Mouse (Mus musculus) common myeloid progenitor, adult 5-6 weeks (primary cell): ENCODE data around the gene Tbc1d5. TPM values are rescaled to one million over a fixed set of nuclear protein-coding genes. Genes with fewer than 3 reads are reported as not detected.

Source experiments
- ATAC-seq: replicated peaks from 2 replicates; pipeline ENCODE4 v1.8.0; 2016; ENCODE audit warnings: low read depth, mild to moderate bottlenecking, moderate TSS enrichment, inconsistent platforms; ENCODE audit not compliant: poor library complexity, severe bottlenecking
- total RNA-seq: library from RNA; stranded (forward); fragments of 200-1000, 187-1606 nt; gene quantifications from 2 replicates; pipeline ENCODE4 v1.2.3, GENCODE M21; 2017

Gene Tbc1d5
- total RNA-seq, 1 experiment from 2014 or later = 57.3 TPM

- no peak for ATAC-seq
Measured at GRCm38 (mm10) chr17:50906630-50907029, 272.5 kb downstream of the Tbc1d5 start.

DNA sequence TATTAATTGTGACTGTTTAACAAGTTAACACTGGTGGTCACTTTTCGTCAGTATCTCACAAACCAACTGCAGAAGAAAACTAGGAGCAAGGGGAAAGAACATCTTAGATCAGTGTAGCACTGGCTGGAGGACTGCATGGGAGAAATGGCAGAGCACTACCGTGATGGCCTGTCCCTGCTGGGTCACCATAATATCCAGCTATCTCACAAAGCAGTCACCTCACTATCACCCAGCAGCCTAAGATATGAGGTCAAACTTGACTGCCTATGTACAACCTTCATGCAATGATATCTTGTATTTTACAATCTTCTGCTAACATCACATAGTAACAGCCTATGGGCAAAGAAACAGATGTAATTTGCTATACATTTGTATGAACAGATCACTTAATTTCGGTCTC lies 274.7 kb downstream of the Tbc1d5 start:
- ATAC-seq = no peak

- ATAC-seq = no peak
Measured at GRCm38 (mm10) chr17:50897867-50898266, 281.3 kb downstream of the Tbc1d5 start.

DNA sequence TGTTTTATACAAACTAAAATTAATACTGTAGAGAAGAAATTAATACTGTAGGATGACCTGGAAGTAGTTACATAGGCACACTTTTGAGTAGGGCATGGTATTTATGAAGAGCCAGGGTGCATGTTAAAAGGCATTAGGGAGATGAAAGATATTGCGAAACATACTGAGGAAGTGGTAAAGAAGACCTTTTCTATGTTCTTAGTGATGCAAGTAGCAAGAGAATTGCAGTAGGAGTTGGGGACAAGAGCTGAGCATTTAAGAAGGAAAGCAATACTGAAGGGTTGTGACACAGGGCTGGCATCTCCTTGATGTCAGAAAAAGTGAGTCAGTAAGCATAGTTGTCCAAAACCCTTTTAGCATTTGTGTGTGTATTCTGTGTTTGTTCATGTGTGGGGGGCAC lies 289.7 kb downstream of the Tbc1d5 start:
- peak; percentile 56; the same call in 1 of the 2 replicates for ATAC-seq

DNA sequence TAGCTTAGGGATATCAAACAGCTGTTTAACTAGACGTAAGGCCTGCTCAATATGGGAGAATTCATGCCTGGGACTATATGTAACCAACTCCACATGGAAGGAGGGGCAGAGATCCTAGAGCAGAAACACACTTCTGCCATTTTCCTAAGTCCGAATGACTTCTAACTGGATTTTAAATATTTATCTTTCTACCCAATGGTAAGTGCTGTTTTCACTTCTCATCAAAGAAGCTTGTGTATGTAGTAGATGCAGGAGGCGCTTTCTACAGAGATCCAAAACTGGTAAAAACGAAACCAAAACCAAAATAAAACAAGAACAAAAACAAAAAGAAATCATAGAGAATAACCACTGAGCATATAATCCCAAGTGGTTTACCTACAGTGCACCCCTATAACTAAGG lies 299.2 kb downstream of the Tbc1d5 start:
- ATAC-seq = no peak

- ATAC-seq = no peak
Measured at GRCm38 (mm10) chr17:50876451-50876850, 302.7 kb downstream of the Tbc1d5 start.

GRCm38 (mm10) chr17:50874067-50874466 lies 305.1 kb downstream of the Tbc1d5 start:
- no peak for ATAC-seq

- no peak for ATAC-seq
Measured at GRCm38 (mm10) chr17:50872600-50872999, 306.6 kb downstream of the Tbc1d5 start.

GRCm38 (mm10) chr17:50867297-50867696 lies 311.9 kb downstream of the Tbc1d5 start:
- ATAC-seq = no peak

DNA sequence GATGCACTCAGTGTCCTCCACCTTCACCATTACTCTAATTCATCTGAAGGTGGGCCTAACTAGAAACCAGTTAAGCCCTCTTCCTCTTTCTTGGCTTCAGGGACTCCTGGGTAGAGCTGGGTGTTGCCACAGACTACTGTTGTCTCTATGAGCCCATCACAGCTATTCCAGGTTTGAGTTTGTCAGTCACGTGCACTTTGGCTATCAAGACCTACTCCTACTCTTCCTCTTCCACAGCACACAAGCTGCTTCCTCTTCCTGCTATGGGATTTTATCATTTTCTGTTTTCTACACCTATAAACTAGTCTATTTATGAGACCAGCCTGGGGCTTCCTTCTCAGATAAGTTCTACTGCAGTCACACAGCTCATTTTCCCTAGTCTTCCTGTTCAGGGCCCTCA lies 314.4 kb downstream of the Tbc1d5 start:
- no peak for ATAC-seq

DNA sequence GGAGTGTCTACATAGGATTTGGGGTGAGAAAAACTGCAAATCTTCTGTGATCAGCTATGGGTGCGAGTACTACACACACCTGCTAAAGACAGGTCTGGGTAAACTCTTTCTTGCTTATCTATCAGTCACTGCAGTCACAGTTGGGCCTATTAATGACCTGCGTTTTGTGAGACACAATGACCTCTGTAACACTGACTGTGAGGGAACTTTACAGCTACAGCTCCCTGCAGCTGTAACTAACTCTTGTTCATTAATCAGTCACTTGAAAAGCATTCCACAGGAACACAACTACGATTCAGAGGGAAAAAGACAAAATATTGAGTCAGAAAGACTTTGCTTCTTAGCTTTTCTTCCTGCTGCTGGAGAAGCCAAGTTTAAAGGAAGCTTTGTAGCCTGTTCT lies 325.9 kb downstream of the Tbc1d5 start:
- ATAC-seq = no peak

- no peak for ATAC-seq
Measured at GRCm38 (mm10) chr17:50851382-50851781, 327.8 kb downstream of the Tbc1d5 start.

DNA sequence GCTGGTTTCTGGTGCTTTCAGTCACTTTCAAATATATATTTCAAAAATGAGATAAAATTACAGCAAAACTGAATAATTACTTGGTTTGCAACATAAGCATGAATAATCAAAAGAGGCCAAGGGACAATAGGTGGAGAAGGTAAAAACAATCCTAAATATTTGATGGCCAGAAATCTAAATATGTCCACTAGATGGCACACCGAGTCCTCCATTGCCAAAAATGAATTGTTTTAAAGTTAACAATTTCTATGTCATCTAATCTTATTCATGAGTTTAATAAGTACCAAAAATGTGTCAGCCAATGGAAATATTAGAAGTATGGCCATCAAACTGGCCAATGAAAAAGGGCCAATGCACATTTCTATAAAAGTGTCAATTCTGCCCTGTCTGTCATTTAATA lies 365.1 kb downstream of the Tbc1d5 start:
- no peak for ATAC-seq

DNA sequence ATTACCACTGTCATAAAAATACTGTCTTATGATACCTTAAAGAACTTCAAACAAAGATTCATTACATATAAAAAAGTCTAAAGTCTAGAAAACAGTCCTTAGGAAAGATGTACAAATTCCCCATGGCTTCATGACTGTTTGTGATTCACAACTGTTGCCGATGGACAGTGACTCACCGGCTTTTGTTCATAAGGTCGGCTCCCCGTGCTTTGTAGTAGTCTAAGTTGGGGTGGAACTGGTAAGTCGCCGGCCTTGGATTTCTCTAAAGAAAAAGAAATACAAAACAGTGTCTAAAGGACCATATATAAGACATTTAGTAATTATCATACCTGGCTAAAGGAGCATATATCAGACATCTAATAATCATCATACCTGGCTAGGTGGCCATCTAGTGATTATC lies 365.6 kb downstream of the Tbc1d5 start:
- no peak for ATAC-seq

DNA sequence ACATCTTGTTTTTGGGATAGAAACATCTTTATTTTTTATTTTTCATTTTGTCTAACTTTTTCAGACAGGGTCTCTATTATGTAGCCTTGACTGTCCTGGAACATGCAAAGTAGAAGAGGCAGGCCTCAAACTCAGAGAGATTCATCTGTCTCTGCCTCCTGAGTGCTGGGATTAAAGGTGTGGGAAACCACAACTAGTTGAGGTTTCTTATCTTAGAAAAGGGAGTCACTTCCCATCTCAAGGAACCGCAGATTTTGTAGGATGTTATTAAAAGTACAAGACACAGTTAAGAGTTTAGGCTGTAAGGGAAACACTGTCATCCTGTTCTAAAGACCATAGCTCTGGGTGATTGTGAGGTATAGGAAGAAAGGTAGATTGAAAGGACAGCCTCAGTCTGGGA lies 373.5 kb downstream of the Tbc1d5 start:
- ATAC-seq = no peak

DNA sequence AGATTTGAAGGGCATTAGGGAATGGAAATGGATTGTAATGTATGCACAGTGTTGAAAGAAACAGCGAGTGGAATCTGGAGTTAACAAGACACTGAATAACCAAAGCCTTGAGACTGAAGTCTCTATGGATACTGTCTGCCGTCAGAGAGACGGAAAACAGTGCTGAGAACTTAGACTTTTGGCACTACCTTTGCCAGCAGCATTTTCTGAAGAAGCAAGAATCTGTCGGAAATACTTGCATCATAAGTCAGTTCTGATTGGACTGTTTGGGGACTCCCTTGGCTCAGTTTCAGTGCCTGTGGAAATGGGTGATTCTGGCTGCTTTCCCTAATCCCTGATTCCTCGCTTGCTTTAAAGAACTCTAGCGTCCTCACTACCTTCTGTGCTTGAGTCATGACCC lies 375.9 kb downstream of the Tbc1d5 start:
- ATAC-seq = no peak

DNA sequence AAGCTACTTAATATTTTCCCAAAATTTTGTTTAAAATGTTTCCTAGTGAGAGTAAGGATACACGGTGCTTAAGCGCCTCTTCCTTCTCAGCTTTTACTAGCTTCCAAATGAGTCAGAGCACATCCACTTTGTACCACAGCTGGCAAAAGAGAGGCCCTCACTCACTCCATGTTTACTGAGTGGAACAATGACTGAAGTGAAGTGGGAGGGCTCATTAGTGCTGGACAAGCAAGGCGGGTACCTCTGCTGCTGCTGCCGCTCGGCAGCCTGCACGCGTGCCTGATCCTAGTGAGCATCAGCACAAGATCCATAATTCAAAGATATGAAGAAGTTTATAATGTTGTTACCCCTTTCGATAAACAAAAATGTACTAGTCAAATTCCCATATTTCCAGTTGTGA lies 376.8 kb downstream of the Tbc1d5 start:
- no peak for ATAC-seq

- ATAC-seq = peak; percentile 98
Measured at GRCm38 (mm10) chr17:50795445-50796095, 383.6 kb downstream of the Tbc1d5 start.

- no peak for ATAC-seq
Measured at GRCm38 (mm10) chr17:50791671-50792070, 387.5 kb downstream of the Tbc1d5 start.

GRCm38 (mm10) chr17:50788835-50789234 lies 390.3 kb downstream of the Tbc1d5 start:
- ATAC-seq = no peak

- no peak for ATAC-seq
Measured at GRCm38 (mm10) chr17:50775247-50775646, 403.9 kb downstream of the Tbc1d5 start.

- no peak for ATAC-seq
Measured at GRCm38 (mm10) chr17:50764387-50764786, 414.8 kb downstream of the Tbc1d5 start.
